ENCODE assay signal across 8 mouse cellular contexts in the genomic region with DNA sequence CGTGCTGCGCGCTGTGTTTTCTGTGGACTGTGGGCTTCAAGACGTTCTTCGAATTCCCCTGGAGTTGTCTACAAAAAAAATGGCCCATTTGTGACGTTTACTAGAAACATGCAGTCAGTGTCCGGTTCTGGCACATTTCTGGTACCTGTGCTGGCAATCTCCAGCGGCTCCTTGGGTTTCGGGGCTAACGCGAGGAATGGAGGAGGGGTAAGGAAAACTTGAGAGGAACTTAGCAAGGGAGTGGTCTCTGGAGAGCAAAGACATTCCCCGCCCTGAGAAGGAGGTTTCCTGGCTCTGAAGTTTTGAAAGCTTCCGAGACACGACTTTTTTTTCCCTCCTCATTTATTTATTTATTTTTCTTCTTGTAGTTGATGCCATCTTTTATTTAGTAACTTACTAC. TPM values are rescaled to one million over a fixed set of nuclear protein-coding genes. Genes with fewer than 3 reads are reported as not detected.
DNase-seq lines count a peak whose midpoint lies in the region; ATAC-seq and TF ChIP-seq lines count a peak whose summit lies in the region.

No protein-coding gene starts in this region.

- no peaks in the 10 kb centered on the region for H3K79me2 ChIP-seq in liver, adult 2 months (ENCODE audit: control insufficient read depth, insufficient read depth, low read length)

- no peak for TF ChIP-seq CTCF in liver, adult 2 months (IDR thresholded peaks at IDR 0.05; ENCODE audit: low read depth, low read length)
- no peak for TF ChIP-seq CTCF in olfactory bulb, adult 2 months (IDR thresholded peaks at IDR 0.05; ENCODE audit: insufficient read depth, low read depth, low read length)

- peak overlapping the region; percentile 66 for H3K4me2 ChIP-seq in embryonic facial prominence, embryonic 15.5 days (replicated peaks)
- peak overlapping the region; percentile 73 for H3K4me2 ChIP-seq in limb, embryonic 12.5 days

- 3% methylated on average over 14 of the region's 14 CpGs for WGBS in liver, adult 2 months
- WGBS in embryonic facial prominence, embryonic 15.5 days: 0% methylated on average over 14 of the region's 14 CpGs
- under 1% methylated on average over 14 of the region's 14 CpGs for WGBS in limb, embryonic 12.5 days
- under 1% methylated on average over 14 of the region's 14 CpGs for WGBS in olfactory bulb, adult 2 months

- peak overlapping the region; percentile 20 for H3K9ac ChIP-seq in liver, adult 2 months (ENCODE audit: low read depth, low read length)
- peak overlapping the region; percentile 80 for H3K9ac ChIP-seq in embryonic facial prominence, embryonic 15.5 days
- H3K9ac ChIP-seq in limb, embryonic 12.5 days (replicated peaks): peak overlapping the region; percentile 91

- H3K27me3 ChIP-seq in liver, adult 2 months (ENCODE audit: control insufficient read depth, insufficient read depth, low read length): peaks cover 5% of the 10 kb centered on the region
- H3K27me3 ChIP-seq in embryonic facial prominence, embryonic 15.5 days: no peaks in the 10 kb centered on the region
- 0 out of 2 replicates have a peak, but pooled peaks cover 5% of the 10 kb centered on the region for H3K27me3 ChIP-seq in limb, embryonic 12.5 days

- no peaks in the 10 kb centered on the region for H3K4me1 ChIP-seq in liver, adult 2 months (ENCODE audit: control insufficient read depth, insufficient read depth, low read length)
- peaks cover 7% of the 10 kb centered on the region; the same call in 1 of the 2 replicates for H3K4me1 ChIP-seq in embryonic facial prominence, embryonic 15.5 days
- peaks cover 6% of the 10 kb centered on the region for H3K4me1 ChIP-seq in limb, embryonic 12.5 days (replicated peaks)
- H3K4me1 ChIP-seq in olfactory bulb, adult 2 months (ENCODE audit: control insufficient read depth, insufficient read depth, low read length): peaks cover 12% of the 10 kb centered on the region; the same call in 1 of the 2 replicates

- H3K9me3 ChIP-seq in embryonic facial prominence, embryonic 15.5 days (replicated peaks): no peaks in the 10 kb centered on the region
- no peaks in the 10 kb centered on the region for H3K9me3 ChIP-seq in limb, embryonic 12.5 days

- no peak for DNase-seq in liver, adult 2 months (ENCODE audit: extremely low read depth, low read depth, low spot score)
- DNase-seq in liver: no peak
- DNase-seq in adipocyte (ENCODE audit: low spot score): no peak
- DNase-seq in cerebellum, postnatal 4 days (ENCODE audit: low spot score in 2 of 2): no peak

- H3K36me3 ChIP-seq in liver, adult 2 months (ENCODE audit: control insufficient read depth, insufficient read depth, low read length): no peaks in the 10 kb centered on the region
- no peaks in the 10 kb centered on the region for H3K36me3 ChIP-seq in embryonic facial prominence, embryonic 15.5 days
- no peaks in the 10 kb centered on the region for H3K36me3 ChIP-seq in limb, embryonic 12.5 days

- H3K4me3 ChIP-seq in liver, adult 2 months (ENCODE audit: insufficient read depth, low read depth, low read length): peak overlapping the region; percentile 83
- H3K4me3 ChIP-seq in embryonic facial prominence, embryonic 15.5 days (replicated peaks): peak overlapping the region; percentile 82
- peak overlapping the region; percentile 78 for H3K4me3 ChIP-seq in limb, embryonic 12.5 days (replicated peaks)
- peak overlapping the region; percentile 70 for H3K4me3 ChIP-seq in olfactory bulb, adult 2 months (ENCODE audit: insufficient read depth, low read depth, low read length)

- ATAC-seq in embryonic facial prominence, embryonic 15.5 days (ENCODE audit: insufficient number of reproducible peaks, low FRiP score, low TSS enrichment, low read depth): no peak
- peak; percentile 35 for ATAC-seq in limb, embryonic 12.5 days (ENCODE audit: insufficient number of reproducible peaks, insufficient read depth, low FRiP score, low TSS enrichment, low read depth)
- ATAC-seq in megakaryocyte progenitor cell, adult 5-6 weeks (replicated peaks; ENCODE audit: poor library complexity): no peak

- no peak for TF ChIP-seq POLR2A in liver, adult 2 months (IDR thresholded peaks at IDR 0.05; ENCODE audit: extremely low read depth, insufficient read depth, low read length)
- TF ChIP-seq POLR2A in olfactory bulb, adult 2 months (IDR thresholded peaks at IDR 0.05; ENCODE audit: insufficient read depth, low read depth, low read length): no peak

- peak overlapping the region; percentile 10; the same call in 1 of the 2 replicates for H3K27ac ChIP-seq in liver, adult 2 months (replicated peaks; ENCODE audit: insufficient read depth, low read depth, low read length)
- H3K27ac ChIP-seq in embryonic facial prominence, embryonic 15.5 days (replicated peaks): peak overlapping the region; percentile 95
- peak overlapping the region; percentile 96 for H3K27ac ChIP-seq in limb, embryonic 12.5 days
- H3K27ac ChIP-seq in olfactory bulb, adult 2 months (ENCODE audit: insufficient read depth, low read depth, low read length): no peak overlapping the region

RNA-seq across cellular contexts. Expression of gene Fbxl7, which starts 0.4 kb away (rescaled TPM):
- total RNA-seq in liver, adult 2 months (2014; rRNA removed): 1.8 and 1.9 TPM in 2 replicates
- 0.29 and 0.70 TPM in 2 replicates for polyA plus RNA-seq in liver, adult 2 months (2012; rRNA removed)
- polyA plus RNA-seq in embryonic facial prominence, embryonic 15.5 days (2015; fragmentation: Nextera tagmentation; extraction: Ambion mirVana): 23.7 and 26.2 TPM in 2 replicates
- polyA plus RNA-seq in limb, embryonic 12.5 days (2016; fragmentation: Nextera tagmentation; extraction: Ambion mirVana): 22.4 and 26.0 TPM in 2 replicates
- not detected in 2 replicates for polyA plus RNA-seq in olfactory bulb, adult 2 months (2012; ENCODE audit: insufficient read depth, insufficient read length, low replicate concordance, missing spikeins)
- total RNA-seq in megakaryocyte progenitor cell, adult 5-6 weeks (2015): not detected in 2 replicates
- total RNA-seq in megakaryocyte progenitor cell, adult 5-6 weeks (2017): not detected in 2 replicates

Comparison
In these comparisons a context has a peak if more than half of its experiments do, and no peak if none do; other contexts are left out.
1. H3K9ac ChIP-seq: peak in every context shown above with its lines; median percentile 91 in limb, embryonic 12.5 days; 80 in embryonic facial prominence, embryonic 15.5 days; 20 in liver, adult 2 months.
2. RNA of gene Fbxl7, which starts 0.4 kb away (polyA plus RNA-seq): 23.7 to 26.2 TPM in embryonic facial prominence, embryonic 15.5 days and 22.4 to 26.0 TPM in limb, embryonic 12.5 days; 0.29 to 0.70 TPM in liver, adult 2 months and not detected in olfactory bulb, adult 2 months; every median in the first group is over 10 times any median in the second.
3. Peak in every context shown above with its lines, with median percentiles within 50 percentile points of each other: H3K4me3 ChIP-seq.